Mouse (Mus musculus) spleen, adult 2 months (tissue): ENCODE data around the gene Crebrf. TPM values are rescaled to one million over a fixed set of nuclear protein-coding genes. Genes with fewer than 3 reads are reported as not detected.

Source experiments
- DNase-seq, 2 experiments: peaks; one replicate each; pipeline versions ENCODE4 v3.0.0 to v3.0.0-alpha.2; 2012 to 2021; ENCODE audit warnings: low spot score in 2 of 2, low read depth in 1 of 2
- H3K27ac ChIP-seq: fragments of 200-500 bp; 2 replicates; pipeline ENCODE4 v1.5.1; 2012; ENCODE audit warnings: low read length, inconsistent platforms; ENCODE audit not compliant: insufficient read depth
- H3K27me3 ChIP-seq: fragments of 200-500 bp; 2 replicates; pipeline ENCODE4 v1.6.1; 2012; ENCODE audit warnings: mild to moderate bottlenecking, moderate library complexity, low read length, inconsistent platforms; ENCODE audit not compliant: control insufficient read depth, insufficient read depth
- H3K36me3 ChIP-seq: fragments of 200-500 bp; 2 replicates; pipeline ENCODE4 v1.6.1; 2012; ENCODE audit warnings: mild to moderate bottlenecking, low read length, inconsistent platforms; ENCODE audit not compliant: control insufficient read depth, insufficient read depth
- H3K4me1 ChIP-seq: fragments of 200-500 bp; 2 replicates; pipeline ENCODE4 v1.6.1; 2011; ENCODE audit warnings: inconsistent platforms; ENCODE audit not compliant: control insufficient read depth, insufficient read depth, insufficient read length
- H3K4me3 ChIP-seq: fragments of 200-500 bp; 2 replicates; pipeline ENCODE4 v1.5.1; 2011; ENCODE audit warnings: mild to moderate bottlenecking, inconsistent platforms; ENCODE audit not compliant: insufficient read depth, insufficient read length; ENCODE audit errors: extremely low read depth
- CTCF ChIP-seq: fragments of 200-500 bp; IDR thresholded peaks from 2 replicates; pipeline ENCODE4 v1.5.1; 2011; ENCODE audit warnings: mild to moderate bottlenecking, inconsistent platforms; ENCODE audit not compliant: insufficient read depth, insufficient read length, insufficient replicate concordance; ENCODE audit errors: extremely low read depth
- POLR2A ChIP-seq: fragments of 200-500 bp; IDR thresholded peaks from 2 replicates; pipeline ENCODE4 v1.6.1; 2011; ENCODE audit warnings: low read depth, low read length, inconsistent platforms
- WGBS: fragments of 180-500 bp; shearing (Covaris S2); methylation state at CpG from one replicate; pipeline ENCODE4 v1.1.7; 2018; 5-methylcytosine and 5-hydroxymethylcytosine counted together
- polyA plus RNA-seq: library from polyadenylated mRNA; depleted of rRNA; stranded (reverse); fragments of >200 nt; gene quantifications from 2 replicates; pipeline ENCODE4 v1.2.3, GENCODE M21; 2012

The Crebrf gene
- polyA plus RNA-seq, 1 experiment = 4.5 TPM

DNA sequence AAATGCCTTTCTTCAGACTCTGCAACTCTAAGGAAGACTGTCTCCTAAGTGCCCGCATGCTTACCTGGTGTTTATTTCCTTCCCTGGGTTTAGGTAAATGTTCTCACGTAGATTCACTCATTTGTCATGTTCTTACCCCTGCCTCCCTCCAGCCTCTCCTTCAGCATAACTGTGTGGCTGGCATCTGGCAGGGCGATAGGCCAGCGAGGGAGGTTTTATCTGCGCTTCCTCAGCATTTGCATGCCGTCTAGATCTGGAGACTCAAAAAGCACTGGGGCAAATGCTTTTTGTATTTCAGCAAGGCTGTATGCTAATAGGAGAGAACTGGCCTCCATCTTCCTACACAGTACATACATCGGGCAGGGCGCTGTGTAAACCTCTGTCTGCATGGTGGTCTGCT lies 69.1 kb downstream of the Crebrf start:
- Histone ChIP-seq H3K27me3 (no peaks in the 10 kb centered on the region), H3K36me3 (peaks cover 18% of the 10 kb centered on the region), H3K4me1 (peaks cover 12% of the 10 kb centered on the region; the same call in 1 of the 2 replicates), H3K4me3 (no peak overlapping the region), H3K27ac (0 out of 2 replicates have a peak overlapping the region, but pooled peaks have one; percentile 23)
- TF ChIP-seq CTCF (no peak), POLR2A (no peak)
- no peak for DNase-seq
- WGBS = 73% methylated on average over 8 of the region's 8 CpGs

DNA sequence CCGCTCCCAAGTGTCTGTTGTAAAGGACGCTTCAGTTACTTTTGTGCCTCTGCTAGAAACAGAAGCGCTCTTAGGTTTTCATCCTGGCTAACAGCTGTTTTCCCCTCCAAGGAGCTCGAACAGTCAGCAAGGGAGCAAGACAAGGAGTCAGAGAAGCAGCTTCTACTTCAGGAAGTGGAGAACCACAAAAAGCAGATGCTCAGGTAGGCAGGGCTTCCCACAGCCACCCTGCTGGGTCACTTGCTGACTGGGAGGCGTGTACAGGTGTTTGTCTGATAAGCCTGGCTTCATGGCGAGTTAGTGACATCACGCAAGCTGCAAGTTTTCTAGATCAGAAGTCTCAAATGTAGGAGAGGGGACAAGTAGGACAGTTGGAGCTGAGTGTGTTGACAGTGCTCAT lies 71.1 kb downstream of the Crebrf start:
- H3K36me3 ChIP-seq = peaks cover 19% of the 10 kb centered on the region
- no peak for TF ChIP-seq POLR2A
- no peak for TF ChIP-seq CTCF
- H3K27me3 ChIP-seq = no peaks in the 10 kb centered on the region
- H3K27ac ChIP-seq = no peak overlapping the region
- no peak overlapping the region for H3K4me3 ChIP-seq
- H3K4me1 ChIP-seq = peaks cover 23% of the 10 kb centered on the region; the same call in 1 of the 2 replicates
- DNase-seq = no peak
- 53% methylated on average over 7 of the region's 7 CpGs for WGBS

DNA sequence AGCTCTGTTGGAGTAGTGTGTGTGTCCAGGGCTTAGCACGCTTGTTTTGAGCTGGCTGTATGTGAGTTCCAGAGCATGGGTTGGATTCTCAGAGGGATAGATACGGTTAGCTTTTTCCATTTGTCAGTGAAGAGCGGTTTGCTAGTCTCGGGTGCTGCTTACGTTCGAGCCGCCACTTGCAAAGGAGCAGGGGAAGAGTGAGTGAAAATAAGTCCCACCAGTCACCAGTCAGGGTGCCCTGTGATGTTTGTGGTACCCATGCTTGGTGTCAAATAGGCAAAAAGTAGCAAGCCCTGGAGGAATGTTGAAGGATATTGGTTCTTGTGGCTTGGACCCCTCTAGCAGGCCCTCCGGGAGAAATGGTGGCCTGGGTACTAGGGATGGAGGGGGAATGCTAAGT lies 73.5 kb downstream of the Crebrf start:
- WGBS = 87% methylated on average over 8 of the region's 8 CpGs
- Histone ChIP-seq H3K27me3 (no peaks in the 10 kb centered on the region), H3K36me3 (peaks cover 21% of the 10 kb centered on the region), H3K4me1 (peaks cover 42% of the 10 kb centered on the region; the same call in 1 of the 2 replicates), H3K27ac (peak overlapping the region; percentile 91), H3K4me3 (no peak overlapping the region)
- no peak for DNase-seq
- TF ChIP-seq POLR2A (no peak), CTCF (no peak)

DNA sequence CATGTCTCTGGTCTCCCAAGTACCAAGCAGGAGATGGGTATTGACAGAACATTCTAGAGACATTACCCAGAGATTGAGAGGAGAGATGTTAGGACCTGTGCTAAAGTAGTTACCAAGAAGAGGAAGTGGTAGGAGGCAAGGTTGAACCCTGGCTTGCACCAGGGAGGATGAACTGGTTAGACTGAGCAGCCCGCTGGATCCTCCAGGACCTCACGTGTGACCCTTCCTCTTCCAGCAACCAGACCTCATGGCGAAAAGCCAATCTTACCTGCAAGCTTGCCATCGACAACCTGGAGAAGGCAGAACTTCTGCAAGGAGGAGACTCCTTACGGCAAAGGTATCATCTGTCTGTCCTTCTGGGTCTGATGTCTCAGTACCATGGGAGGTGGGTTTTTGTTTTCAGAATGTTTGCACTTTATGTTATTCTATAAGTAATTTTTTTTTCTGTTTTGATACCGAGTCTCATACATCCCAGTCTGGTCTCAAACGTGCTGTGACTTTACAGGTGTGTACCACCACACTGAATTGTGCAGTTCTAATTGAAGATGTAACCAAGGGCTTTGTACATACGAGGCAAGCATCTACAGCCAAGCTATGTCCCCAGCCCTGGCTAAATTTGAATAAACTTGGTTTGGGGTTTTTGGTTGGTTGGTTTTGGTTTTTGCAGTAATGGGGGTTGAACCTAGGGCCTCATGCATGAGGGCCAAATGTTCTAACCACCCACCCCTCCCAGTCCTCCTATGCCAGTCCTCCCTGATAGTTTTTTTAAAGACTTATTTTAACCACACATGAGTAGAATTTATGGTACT lies 74.2 kb downstream of the Crebrf start:
- Histone ChIP-seq H3K4me3 (peak overlapping the region; percentile 6; the same call in 1 of the 2 replicates), H3K36me3 (peaks cover 19% of the 10 kb centered on the region), H3K4me1 (peaks cover 42% of the 10 kb centered on the region; the same call in 1 of the 2 replicates), H3K27ac (peak overlapping the region; percentile 91), H3K27me3 (no peaks in the 10 kb centered on the region)
- no peak for TF ChIP-seq POLR2A
- 55% methylated on average over 8 of the region's 8 CpGs for WGBS
- DNase-seq = peak; percentile 28 to 37

DNA sequence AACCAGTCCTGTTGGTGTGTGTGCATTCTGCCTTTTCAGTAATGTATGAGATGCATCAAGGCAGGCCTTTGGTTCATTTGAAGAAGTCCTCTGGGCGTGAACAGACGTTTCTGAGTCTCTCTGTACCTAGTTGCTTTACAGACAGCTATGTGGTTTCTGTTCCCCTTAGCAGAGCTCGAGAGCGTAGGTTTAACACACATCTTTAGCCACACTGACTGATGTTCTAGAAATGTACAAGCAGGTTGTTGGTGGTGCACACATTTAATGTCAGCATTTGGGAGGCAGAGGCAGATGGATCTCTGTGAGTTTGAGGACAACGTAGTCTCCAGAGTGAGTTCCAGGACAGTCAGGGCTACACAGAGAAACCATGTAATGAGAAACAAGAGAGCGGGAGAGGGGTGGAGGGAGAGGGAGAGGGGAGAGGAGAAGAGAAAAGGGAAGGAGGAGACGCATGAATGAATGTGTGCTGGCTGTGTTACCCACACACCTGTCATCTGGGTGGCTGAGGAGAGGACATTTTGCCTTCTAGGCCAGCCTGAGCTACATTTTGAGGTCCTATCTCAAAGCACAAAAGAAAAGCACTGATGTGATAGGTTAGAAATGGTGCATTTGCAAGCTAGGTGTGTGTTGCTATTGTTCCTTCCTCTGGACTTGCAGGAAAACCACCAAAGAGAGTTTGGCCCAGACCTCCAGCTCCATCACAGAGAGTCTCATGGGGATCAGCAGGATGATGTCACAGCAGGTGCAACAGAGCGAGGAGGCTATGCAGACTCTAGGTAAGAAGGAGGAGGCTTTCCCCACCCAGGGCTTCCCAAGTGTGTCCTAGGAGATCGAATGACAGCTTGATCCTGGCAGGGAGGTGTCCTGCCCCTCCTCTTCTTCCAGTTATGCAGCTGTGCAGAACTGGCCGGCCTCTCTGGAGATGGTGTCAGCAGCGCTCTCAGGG lies 75.1 kb downstream of the Crebrf start:
- WGBS = 49% methylated on average over 11 of the region's 11 CpGs
- H3K27ac ChIP-seq = peak overlapping the region; percentile 89

DNA sequence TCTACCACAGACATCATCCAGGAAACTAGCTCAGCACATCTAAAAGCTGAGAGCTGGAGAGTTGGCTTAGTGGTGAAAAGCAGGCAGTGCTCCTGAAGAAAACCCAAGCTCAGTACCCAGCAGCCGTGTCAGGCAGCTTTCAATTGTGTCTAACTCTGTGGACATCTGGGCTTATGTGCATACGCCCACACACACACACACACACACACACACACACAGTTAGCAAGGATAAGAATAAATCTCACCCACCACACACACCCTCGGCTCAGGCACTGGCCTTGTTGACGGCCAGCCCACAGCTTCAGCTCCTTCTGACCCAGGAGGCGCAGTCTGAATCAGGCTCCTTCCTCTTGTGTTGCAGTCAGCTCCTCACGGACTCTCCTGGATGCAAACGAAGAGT lies 76.1 kb downstream of the Crebrf start:
- Histone ChIP-seq H3K36me3 (peaks cover 14% of the 10 kb centered on the region), H3K27ac (peak overlapping the region; percentile 89), H3K27me3 (no peaks in the 10 kb centered on the region), H3K4me3 (no peak overlapping the region), H3K4me1 (peaks cover 40% of the 10 kb centered on the region; the same call in 1 of the 2 replicates)
- no peak for TF ChIP-seq POLR2A
- no peak for TF ChIP-seq CTCF
- DNase-seq = no peak
- 72% methylated on average over 7 of the region's 7 CpGs for WGBS

More for the DNA sequence above, 75.1 kb downstream of the Crebrf start:
- TF ChIP-seq POLR2A = no peak
- TF ChIP-seq CTCF = no peak
- Histone ChIP-seq H3K27me3 (no peaks in the 10 kb centered on the region), H3K36me3 (peaks cover 16% of the 10 kb centered on the region), H3K4me3 (no peak overlapping the region), H3K4me1 (peaks cover 42% of the 10 kb centered on the region; the same call in 1 of the 2 replicates)
- peak; percentile 59 to 62 for DNase-seq
